Mouse (Mus musculus): ENCODE results near the gene Eri3.

GRCm38 (mm10) chr4:117611814-117612213 is 61.6 kb downstream of the Eri3 start:
- TF ChIP-seq CTCF (IDR thresholded peaks at IDR 0.05; ENCODE audit: low read depth) (no peak), EP300 (optimal IDR thresholded peaks at IDR 0.05) (no peak)

All from stomach, postnatal 0 days (tissue).